Mouse (Mus musculus) liver, adult 2 months (tissue): ENCODE results near the gene A830018L16Rik.

Experiments used
- CTCF ChIP-seq: fragments of 200-500 bp; IDR thresholded peaks from 2 replicates; pipeline ENCODE4 v1.5.1; 2011; ENCODE audit warnings: low read depth, low read length, control low read depth
- POLR2A ChIP-seq: fragments of 200-500 bp; IDR thresholded peaks from 2 replicates; pipeline ENCODE4 v1.6.1; 2011; ENCODE audit warnings: low read length, control low read depth; ENCODE audit not compliant: insufficient read depth; ENCODE audit errors: extremely low read depth

GRCm38 (mm10) chr1:11406026-11406425 lies 7.9 kb upstream of the A830018L16Rik start:
- no peak for TF ChIP-seq CTCF
- no peak for TF ChIP-seq POLR2A
